Mouse (Mus musculus) E14TG2a.4 (cell line): ENCODE results near the gene Tnfaip1.

Source experiments
- CTCF ChIP-seq: conservative IDR thresholded peaks from 2 replicates; pipeline ENCODE4 v1.5.1; 2014; ENCODE audit warnings: low read length
- NANOG ChIP-seq: IDR thresholded peaks from 2 replicates; pipeline ENCODE4 v1.6.1; 2014; ENCODE audit warnings: borderline replicate concordance, low read length, mixed read lengths
- POU5F1 ChIP-seq: IDR thresholded peaks from 2 replicates; pipeline ENCODE4 v1.6.1; 2014; ENCODE audit warnings: low read length, borderline replicate concordance

DNA sequence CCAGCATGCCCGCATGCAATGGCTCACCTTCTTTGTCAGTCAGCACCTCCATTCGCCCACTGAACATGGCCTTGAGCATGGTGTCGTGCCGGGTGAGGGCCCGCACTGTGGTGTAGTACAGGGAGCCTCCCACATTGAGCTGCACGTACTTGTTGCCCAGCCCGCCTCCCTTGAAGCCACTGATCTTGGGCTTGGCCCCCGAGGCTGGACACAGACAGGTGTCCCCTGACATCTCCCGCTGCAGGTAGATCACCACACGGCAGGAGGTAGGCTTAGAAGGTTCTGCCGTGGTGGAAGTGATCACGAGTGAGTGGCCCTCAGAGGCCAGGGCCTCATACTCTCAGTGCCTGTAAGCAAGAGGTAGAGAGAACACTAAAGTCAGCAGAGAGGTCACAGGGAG, 6.1 kb downstream of the Tnfaip1 start:
- no peak for TF ChIP-seq CTCF
- no peak for TF ChIP-seq POU5F1
- no peak for TF ChIP-seq NANOG
